Mouse (Mus musculus): ENCODE measurements around the gene Nt5c2. TPM values are rescaled to one million over a fixed set of nuclear protein-coding genes. Genes with fewer than 3 reads are reported as not detected.
A peak's percentile ranks its signal among the peaks of the same experiment; 100 is the strongest.

Nt5c2 gene
- total RNA-seq, 4 experiments from 2014 or later, result 44.2 to 83.0 (median 65.5) TPM

GRCm38 (mm10) chr19:46964353-46964752, 50.6 kb downstream of the Nt5c2 start:
- DNase-seq, result no peak

GRCm38 (mm10) chr19:46963440-46963839, 51.5 kb downstream of the Nt5c2 start:
- no peak for DNase-seq

- no peak for DNase-seq
Observed at GRCm38 (mm10) chr19:46962841-46963240, 52.1 kb downstream of the Nt5c2 start.

GRCm38 (mm10) chr19:46962171-46962772, 52.7 kb downstream of the Nt5c2 start:
- peak; percentile 68 for DNase-seq

GRCm38 (mm10) chr19:46961652-46962051, 53.3 kb downstream of the Nt5c2 start:
- peak; percentile 75 for DNase-seq

GRCm38 (mm10) chr19:46961047-46961651, 53.8 kb downstream of the Nt5c2 start:
- DNase-seq, result no peak

GRCm38 (mm10) chr19:46960101-46961046, 54.6 kb downstream of the Nt5c2 start:
- no peak for DNase-seq

- no peak for DNase-seq
Observed at GRCm38 (mm10) chr19:46959536-46959935, 55.4 kb downstream of the Nt5c2 start.

GRCm38 (mm10) chr19:46958566-46958965, 56.4 kb downstream of the Nt5c2 start:
- DNase-seq, result no peak

GRCm38 (mm10) chr19:46957971-46958370, 57.0 kb downstream of the Nt5c2 start:
- no peak for DNase-seq

- DNase-seq, result no peak
Observed at GRCm38 (mm10) chr19:46957001-46957400, 58.0 kb downstream of the Nt5c2 start.

- DNase-seq, result no peak
Observed at GRCm38 (mm10) chr19:46956410-46956809, 58.5 kb downstream of the Nt5c2 start.

- no peak for DNase-seq
Observed at GRCm38 (mm10) chr19:46955630-46956029, 59.3 kb downstream of the Nt5c2 start.

GRCm38 (mm10) chr19:46953536-46953935, 61.4 kb downstream of the Nt5c2 start:
- no peak for DNase-seq

GRCm38 (mm10) chr19:46952986-46953385, 62.0 kb downstream of the Nt5c2 start:
- DNase-seq, result no peak

GRCm38 (mm10) chr19:46944341-46944740, 70.6 kb downstream of the Nt5c2 start:
- DNase-seq, result no peak

GRCm38 (mm10) chr19:46937173-46937572, 77.8 kb downstream of the Nt5c2 start:
- no peak for DNase-seq

- DNase-seq, result no peak
Observed at GRCm38 (mm10) chr19:46934025-46934424, 80.9 kb downstream of the Nt5c2 start.

GRCm38 (mm10) chr19:46932608-46933007, 82.3 kb downstream of the Nt5c2 start:
- DNase-seq, result no peak

- no peak for DNase-seq
Observed at GRCm38 (mm10) chr19:46930026-46930425, 84.9 kb downstream of the Nt5c2 start.

- peak; percentile 88 for DNase-seq
Observed at GRCm38 (mm10) chr19:46929044-46929587, 85.8 kb downstream of the Nt5c2 start.

GRCm38 (mm10) chr19:46928136-46928535, 86.8 kb downstream of the Nt5c2 start:
- no peak for DNase-seq

- DNase-seq, result no peak
Observed at GRCm38 (mm10) chr19:46926951-46927350, 88.0 kb downstream of the Nt5c2 start.

Measured in adrenal gland, adult 8-10 months (tissue).